Comparison of ENCODE assay signal across 25 mouse cellular contexts in genomic region chr2:167086836-167087235, GRCm38 (mm10). TPM values are rescaled to one million over a fixed set of nuclear protein-coding genes. Genes with fewer than 3 reads are reported as not detected.
DNase-seq lines count a peak whose midpoint lies in the region; ATAC-seq lines count a peak whose summit lies in the region.
"Had no signal": no experiment of that assay in that cellular context is flagged by ENCODE, and none has a peak within 500 bp of the region (broad histone marks: within the 10 kb centered on the region; RNA-seq: fewer than 3 reads in every experiment).

No protein-coding gene starts in this region.

- no peak overlapping the region for H3K4me2 ChIP-seq in kidney, embryonic 16.5 days (replicated peaks; ENCODE audit: low read depth, low read length)
- H3K4me2 ChIP-seq: forebrain, embryonic 13.5 days; heart, embryonic 13.5 days; hindbrain, embryonic 14.5 days had no signal

- H3K36me3 ChIP-seq in kidney, embryonic 16.5 days (ENCODE audit: insufficient read depth, low read length): no peaks in the 10 kb centered on the region
- H3K36me3 ChIP-seq: forebrain, embryonic 10.5 days; G1E; heart, embryonic 10.5 days; heart, embryonic 13.5 days had no signal

- 77% methylated on average over 5 of the region's 5 CpGs for WGBS in kidney, embryonic 16.5 days

- no peak for ATAC-seq in kidney, embryonic 16.5 days (ENCODE audit: low FRiP score, low TSS enrichment)
- ATAC-seq: forebrain, embryonic 13.5 days; forebrain, embryonic 16.5 days; Patski had no signal

- DNase-seq in kidney, adult 18-20 months: peak; percentile 38
- DNase-seq in kidney, adult 9 months: peak; percentile 62
- no peak for DNase-seq in kidney, postnatal 14 days
- DNase-seq in kidney, postnatal 36 days: peak; percentile 57 to 66
- no peak for DNase-seq in right cerebral cortex, adult 2 months (ENCODE audit: low spot score in 2 of 2)
- DNase-seq: adrenal gland, postnatal 10 days; adrenal gland, postnatal 36 days; B cell, adult 2 months; cerebellum, adult 18-20 months; cerebellum, adult 9-10 months; cerebellum, postnatal 14 days; gastrocnemius, postnatal 10 days; gastrocnemius, postnatal 36 days; heart, adult 2 months; heart, postnatal 14 days; heart, postnatal 4 days had no signal

- no peaks in the 10 kb centered on the region for H3K27me3 ChIP-seq in kidney, embryonic 16.5 days (ENCODE audit: insufficient read depth, low read length)
- H3K27me3 ChIP-seq: forebrain, embryonic 13.5 days; Patski had no signal

- H3K9me3 ChIP-seq in kidney, embryonic 16.5 days (ENCODE audit: low read length): no peaks in the 10 kb centered on the region
- H3K9me3 ChIP-seq: forebrain, embryonic 10.5 days; forebrain, embryonic 13.5 days; G1E; heart, embryonic 10.5 days; heart, embryonic 13.5 days had no signal

- no peak overlapping the region for H3K27ac ChIP-seq in kidney, embryonic 16.5 days (ENCODE audit: low read length)
- H3K27ac ChIP-seq: forebrain, embryonic 10.5 days; forebrain, embryonic 13.5 days; heart, adult 2 months; heart, embryonic 10.5 days; heart, embryonic 13.5 days; hindbrain, embryonic 14.5 days had no signal

- no peak overlapping the region for H3K9ac ChIP-seq in kidney, embryonic 16.5 days (replicated peaks; ENCODE audit: low read length)
- H3K9ac ChIP-seq: forebrain, embryonic 13.5 days; heart, embryonic 13.5 days; hindbrain, embryonic 14.5 days had no signal

- no peak overlapping the region for H3K4me3 ChIP-seq in kidney, embryonic 16.5 days (ENCODE audit: low read length)
- H3K4me3 ChIP-seq: forebrain, embryonic 10.5 days; forebrain, embryonic 13.5 days; heart, adult 2 months; heart, embryonic 10.5 days; heart, embryonic 13.5 days had no signal

- H3K4me1 ChIP-seq in kidney, embryonic 16.5 days (ENCODE audit: insufficient read depth, low read length): peaks cover 5% of the 10 kb centered on the region
- H3K4me1 ChIP-seq: heart, embryonic 13.5 days had no signal

RNA-seq across cellular contexts. Expression of gene Znfx1, which starts 24.0 kb away (rescaled TPM):
- polyA plus RNA-seq in kidney, embryonic 16.5 days (2015; fragmentation: Nextera tagmentation; extraction: Ambion mirVana): 11.8 TPM in 2 replicates

Comparison
In these comparisons a context has a peak if more than half of its experiments do, and no peak if none do; other contexts are left out.
1. DNase-seq: peak in kidney, adult 18-20 months (single experiment), kidney, adult 9 months (single experiment) and kidney, postnatal 36 days (2 of 2); none in kidney, postnatal 14 days (single experiment) and right cerebral cortex, adult 2 months (0 of 2).